Mouse (Mus musculus): ENCODE measurements around the gene Atp6v1e2. TPM values are rescaled to one million over a fixed set of nuclear protein-coding genes. Genes with fewer than 3 reads are reported as not detected.

Atp6v1e2 gene
- polyA plus RNA-seq, 1 experiment from 2014 or later, result not detected

DNA sequence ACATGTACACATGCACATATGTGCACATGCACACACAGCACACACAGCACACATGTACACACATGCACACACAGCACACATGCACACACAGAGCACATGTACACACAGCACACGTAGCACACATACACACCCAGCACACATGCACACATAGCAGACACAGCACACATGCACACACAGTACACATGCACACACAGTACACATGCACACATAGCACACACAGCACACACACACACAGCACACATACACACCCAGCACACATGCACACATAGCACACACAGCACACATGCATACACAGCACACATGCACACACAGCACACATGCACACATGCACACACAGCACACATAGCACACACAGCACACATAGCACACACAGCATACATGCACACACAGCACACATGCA is 33.5 kb upstream of the Atp6v1e2 start:
- Histone ChIP-seq H3K4me2 (ENCODE audit: low read length) (no peak overlapping the region), H3K36me3 (ENCODE audit: control insufficient read depth, insufficient read depth, low read length) (peaks cover 3% of the 10 kb centered on the region; the same call in 1 of the 2 replicates), H3K4me1 (ENCODE audit: control insufficient read depth, insufficient read depth, low read length) (peaks cover 3% of the 10 kb centered on the region; the same call in 1 of the 2 replicates), H3K27ac (replicated peaks; ENCODE audit: low read depth, low read length) (no peak overlapping the region), H3K9me3 (ENCODE audit: control insufficient read depth, low read length) (no peaks in the 10 kb centered on the region), H3K27me3 (ENCODE audit: control insufficient read depth, insufficient read depth, low read length) (no peaks in the 10 kb centered on the region), H3K4me3 (replicated peaks; ENCODE audit: low read depth, low read length) (no peak overlapping the region), H3K9ac (replicated peaks; ENCODE audit: low read length) (no peak overlapping the region)
- whole genome bisulfite sequencing, result 97% methylated on average over 1 of the region's 1 CpGs
- ATAC-seq (ENCODE audit: low FRiP score, low TSS enrichment) (no peak), DNase-seq (no peak)

GRCm38 (mm10) chr17:86978496-86978895 is 30.8 kb upstream of the Atp6v1e2 start:
- no peak for ATAC-seq (ENCODE audit: low FRiP score, low TSS enrichment)
- H3K27me3 ChIP-seq (ENCODE audit: control insufficient read depth, insufficient read depth, low read length), result no peaks in the 10 kb centered on the region
- 90% methylated on average over 6 of the region's 6 CpGs for WGBS

GRCm38 (mm10) chr17:86976387-86976786 is 28.7 kb upstream of the Atp6v1e2 start:
- no peaks in the 10 kb centered on the region for H3K9me3 ChIP-seq (ENCODE audit: control insufficient read depth, low read length)
- no peak overlapping the region for H3K4me2 ChIP-seq (ENCODE audit: low read length)
- 85% methylated on average over 10 of the region's 10 CpGs for WGBS
- DNase-seq (no peak), ATAC-seq (ENCODE audit: low FRiP score, low TSS enrichment) (no peak)
- peaks cover 5% of the 10 kb centered on the region; the same call in 1 of the 2 replicates for H3K36me3 ChIP-seq (ENCODE audit: control insufficient read depth, insufficient read depth, low read length)
- H3K27ac ChIP-seq (replicated peaks; ENCODE audit: low read depth, low read length), result no peak overlapping the region
- no peaks in the 10 kb centered on the region for H3K4me1 ChIP-seq (ENCODE audit: control insufficient read depth, insufficient read depth, low read length)
- H3K27me3 ChIP-seq (ENCODE audit: control insufficient read depth, insufficient read depth, low read length), result no peaks in the 10 kb centered on the region
- H3K4me3 ChIP-seq (replicated peaks; ENCODE audit: low read depth, low read length), result no peak overlapping the region
- H3K9ac ChIP-seq (replicated peaks; ENCODE audit: low read length), result no peak overlapping the region

More at GRCm38 (mm10) chr17:86978496-86978895, 30.8 kb upstream of the Atp6v1e2 start:
- no peaks in the 10 kb centered on the region for H3K4me1 ChIP-seq (ENCODE audit: control insufficient read depth, insufficient read depth, low read length)
- DNase-seq, result no peak
- no peak overlapping the region for H3K27ac ChIP-seq (replicated peaks; ENCODE audit: low read depth, low read length)
- no peak overlapping the region for H3K4me2 ChIP-seq (ENCODE audit: low read length)
- no peaks in the 10 kb centered on the region for H3K9me3 ChIP-seq (ENCODE audit: control insufficient read depth, low read length)
- H3K9ac ChIP-seq (replicated peaks; ENCODE audit: low read length), result no peak overlapping the region
- H3K36me3 ChIP-seq (ENCODE audit: control insufficient read depth, insufficient read depth, low read length), result peaks cover 5% of the 10 kb centered on the region; the same call in 1 of the 2 replicates
- no peak overlapping the region for H3K4me3 ChIP-seq (replicated peaks; ENCODE audit: low read depth, low read length)

GRCm38 (mm10) chr17:86973097-86973496 is 25.4 kb upstream of the Atp6v1e2 start:
- Histone ChIP-seq H3K9me3 (ENCODE audit: control insufficient read depth, low read length) (no peaks in the 10 kb centered on the region), H3K27ac (replicated peaks; ENCODE audit: low read depth, low read length) (no peak overlapping the region), H3K36me3 (ENCODE audit: control insufficient read depth, insufficient read depth, low read length) (0 out of 2 replicates have a peak, but pooled peaks cover 2% of the 10 kb centered on the region), H3K27me3 (ENCODE audit: control insufficient read depth, insufficient read depth, low read length) (no peaks in the 10 kb centered on the region), H3K4me3 (replicated peaks; ENCODE audit: low read depth, low read length) (no peak overlapping the region), H3K4me1 (ENCODE audit: control insufficient read depth, insufficient read depth, low read length) (no peaks in the 10 kb centered on the region), H3K4me2 (ENCODE audit: low read length) (no peak overlapping the region), H3K9ac (replicated peaks; ENCODE audit: low read length) (no peak overlapping the region)
- WGBS, result 100% methylated on average over 2 of the region's 2 CpGs
- DNase-seq (no peak), ATAC-seq (ENCODE audit: low FRiP score, low TSS enrichment) (no peak)

DNA sequence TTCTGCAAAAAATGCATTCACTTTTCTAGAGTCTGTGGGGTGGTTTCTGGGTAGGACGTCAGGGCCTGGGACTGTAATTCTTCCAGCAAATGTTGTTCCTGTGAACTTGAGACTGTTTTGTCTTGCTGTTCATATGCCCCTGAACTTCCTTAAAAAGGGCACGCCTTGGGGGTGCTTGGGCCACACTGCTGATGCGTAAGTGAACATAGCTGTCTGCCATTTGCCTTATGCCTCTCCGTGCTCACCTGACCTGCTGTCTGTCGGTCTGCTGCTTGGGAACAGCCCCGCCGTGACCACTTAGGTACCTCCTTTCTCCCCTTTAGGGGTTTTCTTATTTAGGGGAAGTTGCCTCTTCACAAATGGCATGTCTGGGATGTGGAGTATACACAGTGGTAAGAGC is 24.2 kb upstream of the Atp6v1e2 start:
- WGBS, result 94% methylated on average over 7 of the region's 7 CpGs
- Histone ChIP-seq H3K4me3 (replicated peaks; ENCODE audit: low read depth, low read length) (no peak overlapping the region), H3K36me3 (ENCODE audit: control insufficient read depth, insufficient read depth, low read length) (0 out of 2 replicates have a peak, but pooled peaks cover 5% of the 10 kb centered on the region), H3K9me3 (ENCODE audit: control insufficient read depth, low read length) (no peaks in the 10 kb centered on the region), H3K9ac (replicated peaks; ENCODE audit: low read length) (no peak overlapping the region), H3K27ac (replicated peaks; ENCODE audit: low read depth, low read length) (no peak overlapping the region), H3K4me2 (ENCODE audit: low read length) (no peak overlapping the region), H3K27me3 (ENCODE audit: control insufficient read depth, insufficient read depth, low read length) (no peaks in the 10 kb centered on the region), H3K4me1 (ENCODE audit: control insufficient read depth, insufficient read depth, low read length) (no peaks in the 10 kb centered on the region)
- DNase-seq (no peak), ATAC-seq (ENCODE audit: low FRiP score, low TSS enrichment) (no peak)

DNA sequence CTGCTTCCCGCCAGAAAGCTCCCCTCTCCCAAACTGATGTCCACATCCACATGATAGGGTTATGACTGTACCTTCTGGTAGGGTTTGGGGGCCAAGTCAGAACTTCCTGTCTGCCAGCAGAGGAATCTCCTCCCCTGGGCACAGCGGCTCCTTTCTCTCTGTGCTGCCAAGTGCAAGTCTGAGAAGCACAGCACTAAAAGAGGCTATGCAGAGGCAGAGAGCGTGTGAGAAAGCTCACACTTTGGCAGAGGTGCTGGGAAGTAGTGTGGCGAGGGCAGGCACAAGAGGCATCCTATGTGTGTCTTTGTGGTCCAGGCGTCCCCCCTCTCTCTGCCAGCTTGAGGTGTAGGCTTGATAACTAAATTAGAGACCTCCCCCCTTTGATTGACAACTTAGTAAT is 23.3 kb upstream of the Atp6v1e2 start:
- Histone ChIP-seq H3K4me1 (ENCODE audit: control insufficient read depth, insufficient read depth, low read length) (no peaks in the 10 kb centered on the region), H3K27me3 (ENCODE audit: control insufficient read depth, insufficient read depth, low read length) (no peaks in the 10 kb centered on the region), H3K27ac (replicated peaks; ENCODE audit: low read depth, low read length) (no peak overlapping the region), H3K9ac (replicated peaks; ENCODE audit: low read length) (no peak overlapping the region), H3K9me3 (ENCODE audit: control insufficient read depth, low read length) (no peaks in the 10 kb centered on the region), H3K4me3 (replicated peaks; ENCODE audit: low read depth, low read length) (no peak overlapping the region), H3K36me3 (ENCODE audit: control insufficient read depth, insufficient read depth, low read length) (0 out of 2 replicates have a peak, but pooled peaks cover 5% of the 10 kb centered on the region), H3K4me2 (ENCODE audit: low read length) (no peak overlapping the region)
- DNase-seq (no peak), ATAC-seq (ENCODE audit: low FRiP score, low TSS enrichment) (no peak)
- WGBS, result 73% methylated on average over 5 of the region's 5 CpGs

- 0 out of 2 replicates have a peak, but pooled peaks cover 5% of the 10 kb centered on the region for H3K36me3 ChIP-seq (ENCODE audit: control insufficient read depth, insufficient read depth, low read length)
- no peak overlapping the region for H3K4me3 ChIP-seq (replicated peaks; ENCODE audit: low read depth, low read length)
- no peak overlapping the region for H3K4me2 ChIP-seq (ENCODE audit: low read length)
- 92% methylated on average over 15 of the region's 15 CpGs for WGBS
- ATAC-seq (ENCODE audit: low FRiP score, low TSS enrichment) (no peak), DNase-seq (no peak)
- H3K9ac ChIP-seq (replicated peaks; ENCODE audit: low read length), result no peak overlapping the region
- no peak overlapping the region for H3K27ac ChIP-seq (replicated peaks; ENCODE audit: low read depth, low read length)
- peaks cover under 1% of the 10 kb centered on the region; the same call in 1 of the 2 replicates for H3K4me1 ChIP-seq (ENCODE audit: control insufficient read depth, insufficient read depth, low read length)
- H3K27me3 ChIP-seq (ENCODE audit: control insufficient read depth, insufficient read depth, low read length), result no peaks in the 10 kb centered on the region
- no peaks in the 10 kb centered on the region for H3K9me3 ChIP-seq (ENCODE audit: control insufficient read depth, low read length)
Observed at GRCm38 (mm10) chr17:86970026-86970750, 22.5 kb upstream of the Atp6v1e2 start.

DNA sequence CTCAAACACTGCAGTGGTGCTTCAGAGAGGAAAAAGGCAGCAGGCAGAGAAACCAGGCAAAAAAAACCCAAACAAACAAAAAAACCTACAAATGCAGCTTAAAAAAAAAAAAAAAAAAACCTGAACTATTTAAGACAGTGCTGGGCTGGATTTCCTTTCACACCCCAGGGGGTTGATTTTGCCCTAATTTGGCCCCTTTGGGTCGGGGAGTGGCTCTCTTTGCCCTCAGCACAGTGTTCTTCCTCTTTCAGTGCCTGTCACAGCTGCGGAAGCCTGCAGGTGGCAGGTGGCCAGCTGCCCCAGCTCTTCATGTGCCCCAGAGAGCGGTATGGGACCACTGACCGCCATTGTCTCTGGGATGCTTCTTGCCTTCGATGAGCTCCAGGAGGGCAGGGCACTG is 21.9 kb upstream of the Atp6v1e2 start:
- H3K4me3 ChIP-seq (replicated peaks; ENCODE audit: low read depth, low read length), result no peak overlapping the region
- no peak overlapping the region for H3K4me2 ChIP-seq (ENCODE audit: low read length)
- 52% methylated on average over 5 of the region's 5 CpGs for WGBS
- no peaks in the 10 kb centered on the region for H3K9me3 ChIP-seq (ENCODE audit: control insufficient read depth, low read length)
- ATAC-seq (ENCODE audit: low FRiP score, low TSS enrichment), result no peak
- H3K9ac ChIP-seq (replicated peaks; ENCODE audit: low read length), result no peak overlapping the region
- peaks cover 4% of the 10 kb centered on the region; the same call in 1 of the 2 replicates for H3K4me1 ChIP-seq (ENCODE audit: control insufficient read depth, insufficient read depth, low read length)
- H3K27ac ChIP-seq (replicated peaks; ENCODE audit: low read depth, low read length), result no peak overlapping the region
- DNase-seq, result no peak
- no peaks in the 10 kb centered on the region for H3K27me3 ChIP-seq (ENCODE audit: control insufficient read depth, insufficient read depth, low read length)
- 0 out of 2 replicates have a peak, but pooled peaks cover 3% of the 10 kb centered on the region for H3K36me3 ChIP-seq (ENCODE audit: control insufficient read depth, insufficient read depth, low read length)

- Histone ChIP-seq H3K4me2 (ENCODE audit: low read length) (no peak overlapping the region), H3K9me3 (ENCODE audit: control insufficient read depth, low read length) (no peaks in the 10 kb centered on the region), H3K9ac (replicated peaks; ENCODE audit: low read length) (no peak overlapping the region), H3K36me3 (ENCODE audit: control insufficient read depth, insufficient read depth, low read length) (0 out of 2 replicates have a peak, but pooled peaks cover 3% of the 10 kb centered on the region), H3K27ac (replicated peaks; ENCODE audit: low read depth, low read length) (no peak overlapping the region), H3K4me1 (ENCODE audit: control insufficient read depth, insufficient read depth, low read length) (peaks cover 12% of the 10 kb centered on the region; the same call in 1 of the 2 replicates), H3K4me3 (replicated peaks; ENCODE audit: low read depth, low read length) (no peak overlapping the region), H3K27me3 (ENCODE audit: control insufficient read depth, insufficient read depth, low read length) (no peaks in the 10 kb centered on the region)
- DNase-seq (no peak), ATAC-seq (ENCODE audit: low FRiP score, low TSS enrichment) (no peak)
- 98% methylated on average over 5 of the region's 5 CpGs for WGBS
Observed at GRCm38 (mm10) chr17:86968581-86968980, 20.9 kb upstream of the Atp6v1e2 start.
